Mouse (Mus musculus) neural tube, embryonic 15.5 days (tissue): ENCODE measurements around the gene Eml1. TPM values are rescaled to one million over a fixed set of nuclear protein-coding genes. Genes with fewer than 3 reads are reported as not detected.

Experiments used
- ATAC-seq: fragments of 200-750 bp; cut with Nextera tagmentation; 2 replicates; pipeline ENCODE4 v1.8.0; 2017; ENCODE audit warnings: mild to moderate bottlenecking, moderate TSS enrichment, moderate library complexity; ENCODE audit not compliant: low FRiP score
- H3K27ac ChIP-seq: fragments of 300-500 bp; sonication (generic); replicated peaks from 2 replicates; pipeline ENCODE4 v1.5.1; 2015; ENCODE audit warnings: mild to moderate bottlenecking, inconsistent platforms
- H3K27me3 ChIP-seq: fragments of 300-500 bp; sonication (generic); replicated peaks from 2 replicates; pipeline ENCODE4 v1.6.1; 2015; ENCODE audit warnings: inconsistent platforms
- H3K36me3 ChIP-seq: fragments of 300-500 bp; sonication (generic); 2 replicates; pipeline ENCODE4 v1.6.1; 2015; ENCODE audit warnings: inconsistent platforms
- H3K4me1 ChIP-seq: fragments of 300-500 bp; sonication (generic); 2 replicates; pipeline ENCODE4 v1.6.1; 2015; ENCODE audit warnings: inconsistent platforms
- H3K4me2 ChIP-seq: fragments of 300-500 bp; sonication (generic); 2 replicates; pipeline ENCODE4 v1.6.1; 2015; ENCODE audit warnings: inconsistent platforms, mild to moderate bottlenecking, moderate library complexity
- H3K4me3 ChIP-seq: fragments of 300-500 bp; sonication (generic); replicated peaks from 2 replicates; pipeline ENCODE4 v1.5.1; 2015; ENCODE audit warnings: mild to moderate bottlenecking, inconsistent platforms
- H3K9ac ChIP-seq: fragments of 300-500 bp; sonication (generic); replicated peaks from 2 replicates; pipeline ENCODE4 v1.6.1; 2015; ENCODE audit warnings: mild to moderate bottlenecking, inconsistent platforms
- H3K9me3 ChIP-seq: fragments of 300-500 bp; sonication (generic); replicated peaks from 2 replicates; pipeline ENCODE4 v1.6.1; 2016; ENCODE audit warnings: inconsistent platforms
- WGBS: fragments of 180-500 bp; shearing (Covaris S2); methylation state at CpG from one replicate; pipeline ENCODE4 v1.1.7; 2015; ENCODE audit warnings: mixed read lengths; 5-methylcytosine and 5-hydroxymethylcytosine counted together
- polyA plus RNA-seq: library from polyadenylated mRNA; unstranded; fragments of >200 nt; fragmentation: Nextera tagmentation; extraction: Ambion mirVana; gene quantifications from 2 replicates; pipeline ENCODE4 v1.2.1, GENCODE M21; 2015

The Eml1 gene
- polyA plus RNA-seq, 1 experiment from 2014 or later, result 69.0 TPM

- 91% methylated on average over 7 of the region's 7 CpGs for WGBS
- no peak overlapping the region for H3K4me2 ChIP-seq
- no peaks in the 10 kb centered on the region for H3K36me3 ChIP-seq
- no peak overlapping the region for H3K9ac ChIP-seq
- no peak overlapping the region for H3K27ac ChIP-seq
- no peaks in the 10 kb centered on the region for H3K27me3 ChIP-seq
- ATAC-seq, result no peak
- no peak overlapping the region for H3K4me3 ChIP-seq
- H3K4me1 ChIP-seq, result peaks cover 37% of the 10 kb centered on the region
- H3K9me3 ChIP-seq, result no peaks in the 10 kb centered on the region
These were observed 77.6 kb downstream of the Eml1 start for GRCm38 (mm10) chr12:108448396-108448795.

GRCm38 (mm10) chr12:108449935-108450334, 79.2 kb downstream of the Eml1 start:
- WGBS, result 75% methylated on average over 11 of the region's 11 CpGs
- no peak overlapping the region for H3K27ac ChIP-seq
- H3K9ac ChIP-seq, result no peak overlapping the region
- H3K36me3 ChIP-seq, result no peaks in the 10 kb centered on the region
- no peak overlapping the region for H3K4me2 ChIP-seq
- H3K27me3 ChIP-seq, result no peaks in the 10 kb centered on the region
- H3K4me3 ChIP-seq, result no peak overlapping the region
- peaks cover 24% of the 10 kb centered on the region for H3K4me1 ChIP-seq
- ATAC-seq, result no peak
- no peaks in the 10 kb centered on the region for H3K9me3 ChIP-seq

- H3K4me2 ChIP-seq, result no peak overlapping the region
- peaks cover 26% of the 10 kb centered on the region for H3K4me1 ChIP-seq
- no peaks in the 10 kb centered on the region for H3K27me3 ChIP-seq
- no peaks in the 10 kb centered on the region for H3K9me3 ChIP-seq
- 0 out of 2 replicates have a peak overlapping the region, but pooled peaks have one; percentile 9 for H3K27ac ChIP-seq
- WGBS, result 69% methylated on average over 5 of the region's 5 CpGs
- no peak overlapping the region for H3K4me3 ChIP-seq
- H3K9ac ChIP-seq, result no peak overlapping the region
- H3K36me3 ChIP-seq, result no peaks in the 10 kb centered on the region
- no peak for ATAC-seq
These were observed 79.8 kb downstream of the Eml1 start for GRCm38 (mm10) chr12:108450546-108450945.

GRCm38 (mm10) chr12:108452151-108452874, 81.6 kb downstream of the Eml1 start:
- peaks cover 26% of the 10 kb centered on the region for H3K4me1 ChIP-seq
- H3K9ac ChIP-seq, result no peak overlapping the region
- H3K36me3 ChIP-seq, result no peaks in the 10 kb centered on the region
- no peak for ATAC-seq
- H3K4me2 ChIP-seq, result no peak overlapping the region
- WGBS, result 62% methylated on average over 16 of the region's 16 CpGs
- H3K27ac ChIP-seq, result no peak overlapping the region
- H3K4me3 ChIP-seq, result no peak overlapping the region
- H3K27me3 ChIP-seq, result no peaks in the 10 kb centered on the region
- no peaks in the 10 kb centered on the region for H3K9me3 ChIP-seq

GRCm38 (mm10) chr12:108453561-108454044, 82.8 kb downstream of the Eml1 start:
- 69% methylated on average over 8 of the region's 8 CpGs for WGBS
- no peak for ATAC-seq
- Histone ChIP-seq H3K27me3 (no peaks in the 10 kb centered on the region), H3K36me3 (0 out of 2 replicates have a peak, but pooled peaks cover under 1% of the 10 kb centered on the region), H3K9ac (no peak overlapping the region), H3K9me3 (no peaks in the 10 kb centered on the region), H3K4me2 (no peak overlapping the region), H3K27ac (no peak overlapping the region), H3K4me1 (peaks cover 26% of the 10 kb centered on the region), H3K4me3 (no peak overlapping the region)

GRCm38 (mm10) chr12:108455004-108455403, 84.2 kb downstream of the Eml1 start:
- H3K9me3 ChIP-seq, result no peaks in the 10 kb centered on the region
- 84% methylated on average over 4 of the region's 4 CpGs for WGBS
- no peaks in the 10 kb centered on the region for H3K27me3 ChIP-seq
- no peak overlapping the region for H3K9ac ChIP-seq
- no peak overlapping the region for H3K4me3 ChIP-seq
- H3K4me2 ChIP-seq, result no peak overlapping the region
- no peak overlapping the region for H3K27ac ChIP-seq
- no peak for ATAC-seq
- H3K36me3 ChIP-seq, result peaks cover 3% of the 10 kb centered on the region; the same call in 1 of the 2 replicates
- peaks cover 21% of the 10 kb centered on the region for H3K4me1 ChIP-seq

GRCm38 (mm10) chr12:108472898-108473297, 102.1 kb downstream of the Eml1 start:
- ATAC-seq, result no peak
- WGBS, result 100% methylated on average over 1 of the region's 1 CpGs
- Histone ChIP-seq H3K27me3 (no peaks in the 10 kb centered on the region), H3K9ac (no peak overlapping the region), H3K27ac (no peak overlapping the region), H3K9me3 (no peaks in the 10 kb centered on the region), H3K4me1 (no peaks in the 10 kb centered on the region), H3K4me3 (no peak overlapping the region), H3K36me3 (peaks cover 16% of the 10 kb centered on the region), H3K4me2 (no peak overlapping the region)

GRCm38 (mm10) chr12:108474440-108474839, 103.7 kb downstream of the Eml1 start:
- no peaks in the 10 kb centered on the region for H3K27me3 ChIP-seq
- 92% methylated on average over 3 of the region's 3 CpGs for WGBS
- ATAC-seq, result no peak
- peaks cover 16% of the 10 kb centered on the region for H3K36me3 ChIP-seq
- no peak overlapping the region for H3K4me2 ChIP-seq
- no peak overlapping the region for H3K27ac ChIP-seq
- no peak overlapping the region for H3K9ac ChIP-seq
- no peaks in the 10 kb centered on the region for H3K4me1 ChIP-seq
- no peaks in the 10 kb centered on the region for H3K9me3 ChIP-seq
- H3K4me3 ChIP-seq, result no peak overlapping the region

- Histone ChIP-seq H3K4me3 (no peak overlapping the region), H3K27ac (no peak overlapping the region), H3K4me2 (no peak overlapping the region), H3K36me3 (peaks cover 5% of the 10 kb centered on the region; the same call in 1 of the 2 replicates), H3K9me3 (no peaks in the 10 kb centered on the region), H3K27me3 (no peaks in the 10 kb centered on the region), H3K4me1 (peaks cover 14% of the 10 kb centered on the region), H3K9ac (no peak overlapping the region)
- 74% methylated on average over 5 of the region's 5 CpGs for WGBS
- no peak for ATAC-seq
These were observed 108.0 kb downstream of the Eml1 start for GRCm38 (mm10) chr12:108478714-108479113.

- H3K27ac ChIP-seq, result no peak overlapping the region
- no peaks in the 10 kb centered on the region for H3K27me3 ChIP-seq
- peaks cover 17% of the 10 kb centered on the region for H3K4me1 ChIP-seq
- H3K4me3 ChIP-seq, result no peak overlapping the region
- 8% methylated on average over 9 of the region's 9 CpGs for WGBS
- H3K9ac ChIP-seq, result no peak overlapping the region
- no peak overlapping the region for H3K4me2 ChIP-seq
- no peaks in the 10 kb centered on the region for H3K9me3 ChIP-seq
- H3K36me3 ChIP-seq, result peaks cover 5% of the 10 kb centered on the region; the same call in 1 of the 2 replicates
- no peak for ATAC-seq
These were observed 110.1 kb downstream of the Eml1 start for GRCm38 (mm10) chr12:108480704-108481365.

- 87% methylated on average over 5 of the region's 5 CpGs for WGBS
- no peak for ATAC-seq
- no peak overlapping the region for H3K4me3 ChIP-seq
- H3K4me2 ChIP-seq, result no peak overlapping the region
- H3K9me3 ChIP-seq, result no peaks in the 10 kb centered on the region
- H3K27me3 ChIP-seq, result no peaks in the 10 kb centered on the region
- no peaks in the 10 kb centered on the region for H3K36me3 ChIP-seq
- no peak overlapping the region for H3K27ac ChIP-seq
- H3K9ac ChIP-seq, result no peak overlapping the region
- H3K4me1 ChIP-seq, result peaks cover 10% of the 10 kb centered on the region
These were observed 118.3 kb downstream of the Eml1 start for GRCm38 (mm10) chr12:108489076-108489475.

GRCm38 (mm10) chr12:108489741-108490140, 119.0 kb downstream of the Eml1 start:
- H3K27ac ChIP-seq, result no peak overlapping the region
- peaks cover 8% of the 10 kb centered on the region for H3K4me1 ChIP-seq
- no peak overlapping the region for H3K4me3 ChIP-seq
- no peaks in the 10 kb centered on the region for H3K36me3 ChIP-seq
- H3K27me3 ChIP-seq, result no peaks in the 10 kb centered on the region
- no peak overlapping the region for H3K9ac ChIP-seq
- no peak overlapping the region for H3K4me2 ChIP-seq
- 24% methylated on average over 2 of the region's 2 CpGs for WGBS
- ATAC-seq, result no peak
- H3K9me3 ChIP-seq, result no peaks in the 10 kb centered on the region
